Mouse (Mus musculus) megakaryocyte-erythroid progenitor cell, adult 5-6 weeks (primary cell): Measurements from ENCODE around the gene Cfd. TPM values are rescaled to one million over a fixed set of nuclear protein-coding genes. Genes with fewer than 3 reads are reported as not detected.

Experiments
- ATAC-seq: replicated peaks from 2 replicates; pipeline ENCODE4 v1.8.0; 2016; ENCODE audit warnings: mild to moderate bottlenecking, inconsistent platforms; ENCODE audit not compliant: severe bottlenecking, poor library complexity, low FRiP score, low TSS enrichment
- total RNA-seq, 2 experiments: library from RNA; stranded (forward) in 1 of 2; stranded (reverse) in 1 of 2; fragments of 200-1000, 215-1000 nt in 1 of 2; fragments of >200 nt in 1 of 2; fragmentation: Nextera tagmentation in 1 of 2; gene quantifications; 2 replicates each; pipeline ENCODE4 v1.2.3; 2014 to 2017

The Cfd gene
- total RNA-seq, 2 experiments from 2014 or later, result not detected

DNA sequence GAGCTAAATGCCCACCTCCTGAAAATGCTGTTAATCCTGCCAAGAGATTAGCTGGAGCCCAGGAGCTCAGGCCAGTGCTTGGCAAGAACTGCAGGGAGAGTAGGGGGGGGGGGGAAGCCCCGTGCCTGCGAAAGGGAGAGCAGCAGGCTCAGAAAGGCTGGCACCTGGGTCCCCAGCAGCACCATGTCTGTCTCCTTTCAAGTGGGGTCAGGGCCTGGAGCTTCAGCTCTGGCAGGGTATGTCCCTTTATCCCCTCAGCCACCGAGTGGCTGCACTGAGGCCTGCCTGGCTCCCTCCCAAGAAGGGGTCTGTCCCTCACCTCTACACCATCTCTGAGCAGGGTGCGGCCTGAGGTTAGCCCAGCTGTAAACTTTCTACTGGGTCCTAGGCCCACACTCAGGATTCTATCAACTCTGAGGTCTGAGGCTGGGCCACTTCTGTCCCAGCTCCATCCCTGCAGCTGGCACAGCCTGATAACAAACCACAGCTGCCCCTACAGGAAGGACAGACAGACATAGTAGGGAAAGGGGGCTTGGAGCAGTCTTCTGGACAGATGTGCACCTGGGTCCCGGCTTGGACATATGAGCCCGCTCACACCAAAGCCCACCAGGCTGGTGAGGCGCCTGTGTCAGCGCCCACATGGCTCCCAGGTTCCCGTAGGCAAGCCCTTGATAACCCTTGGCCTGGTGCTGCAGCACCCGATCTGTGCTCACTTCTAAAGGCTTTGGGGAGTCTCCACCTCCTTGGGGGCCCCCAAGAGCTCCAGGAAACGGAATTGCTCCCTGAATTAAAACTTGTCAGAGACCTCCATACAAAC lies 23.7 kb downstream of the Cfd start:
- peak; percentile 64 for ATAC-seq

DNA sequence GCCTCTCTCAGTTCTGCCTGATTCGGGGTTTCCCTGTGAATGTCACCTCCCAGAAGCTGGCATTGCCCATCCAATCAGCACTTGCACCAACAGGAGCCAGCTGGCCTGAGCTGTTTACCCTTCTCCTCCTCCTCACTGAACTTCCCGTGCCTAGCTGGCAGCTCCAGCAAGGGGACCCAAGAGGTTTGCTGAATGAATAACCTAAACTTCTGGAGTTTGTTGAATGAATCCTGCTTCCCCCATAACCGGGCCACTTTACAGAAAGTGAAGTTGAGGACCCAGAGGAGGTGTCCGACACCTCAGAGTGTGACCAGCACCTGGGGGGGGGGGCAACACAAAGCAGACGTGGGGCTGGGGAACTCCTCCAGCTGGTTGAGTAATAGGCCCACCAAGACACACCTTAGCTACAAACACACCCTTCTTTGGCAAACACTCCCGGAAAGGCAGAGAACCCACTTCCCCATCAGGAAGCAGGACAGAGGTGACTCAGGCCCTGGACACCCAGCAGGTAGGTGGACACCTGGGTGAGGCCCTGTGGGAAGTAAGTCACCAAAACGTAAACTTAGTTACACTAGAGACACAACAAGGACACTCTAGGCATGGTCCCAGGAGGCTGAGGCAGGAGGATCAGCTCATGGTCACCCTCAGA lies 24.4 kb downstream of the Cfd start:
- peak; percentile 9 for ATAC-seq

- ATAC-seq, result no peak
Measured at GRCm38 (mm10) chr10:79916081-79916480, 25.4 kb downstream of the Cfd start.

DNA sequence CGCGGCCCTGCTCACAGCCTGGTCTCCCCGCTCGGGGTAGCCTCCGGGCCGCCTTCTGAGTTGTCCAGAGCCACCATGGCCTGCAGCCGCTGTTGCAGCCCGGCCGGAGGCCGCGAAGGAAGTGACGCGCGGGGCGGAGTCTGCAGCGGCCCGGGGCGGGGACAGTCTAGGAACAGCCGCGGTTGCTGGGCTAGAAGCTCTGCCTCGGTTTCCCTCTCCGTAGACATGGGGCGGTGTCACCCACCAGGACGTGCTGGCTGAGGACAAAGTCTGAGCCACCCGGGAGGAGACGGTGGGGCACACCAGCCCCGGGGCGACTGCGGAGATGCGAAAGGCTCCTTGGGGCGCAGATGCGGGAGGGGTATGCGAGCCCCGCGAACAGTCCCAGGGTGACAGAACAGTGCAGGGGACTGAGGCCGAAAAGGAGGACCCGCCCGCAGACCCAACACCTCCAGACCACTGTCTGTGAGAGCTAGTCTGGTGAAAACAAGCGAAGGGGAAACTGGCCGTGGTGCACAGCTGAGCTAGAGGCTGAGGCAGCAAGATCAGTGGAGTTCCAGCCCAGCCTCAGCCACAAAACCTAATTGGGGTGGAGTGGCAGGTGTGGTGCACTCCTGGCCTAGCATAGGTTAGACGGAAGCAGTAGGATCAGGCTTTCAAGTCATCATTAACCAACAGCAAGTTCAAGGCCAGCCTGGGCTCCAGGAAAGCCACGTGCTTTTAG lies 26.3 kb downstream of the Cfd start, which contains the start of gene Kiss1r:
TSS of gene Kiss1r (plus strand) at position 164 of the 724 bp plus-strand sequence.
- ATAC-seq, result peak; percentile 50

DNA sequence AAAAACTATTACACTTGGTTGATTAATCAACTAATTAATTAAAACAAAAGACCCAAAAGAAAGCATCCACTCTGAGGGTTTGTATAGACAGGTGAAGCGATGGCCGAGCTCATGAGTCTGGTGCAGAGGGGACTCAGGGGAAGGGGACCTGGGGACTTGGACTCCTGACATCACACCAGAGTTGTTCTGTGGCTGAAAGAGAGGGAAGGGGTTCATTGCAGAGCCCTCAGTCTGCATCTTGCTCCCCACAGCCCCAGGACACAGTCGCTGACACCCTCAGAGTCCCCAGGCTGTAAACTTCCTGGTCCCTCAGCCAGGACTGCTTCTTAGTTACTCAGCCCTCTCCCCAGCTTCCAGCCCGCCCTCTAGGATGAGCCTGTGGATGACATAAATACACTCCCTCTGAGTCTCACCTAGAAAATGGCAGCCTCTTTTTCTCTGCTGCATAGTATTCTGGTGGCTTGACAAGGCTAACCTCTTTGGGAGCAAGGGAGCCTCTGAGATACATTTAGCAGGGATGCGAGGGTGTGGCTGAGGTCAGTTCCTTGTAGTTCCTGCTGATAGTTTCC lies 27.0 kb downstream of the Cfd start:
- no peak for ATAC-seq

GRCm38 (mm10) chr10:79918231-79919078 lies 27.8 kb downstream of the Cfd start:
- no peak for ATAC-seq

- ATAC-seq, result no peak
Measured at GRCm38 (mm10) chr10:79919251-79919849, 28.7 kb downstream of the Cfd start.

GRCm38 (mm10) chr10:79920056-79920890 lies 29.6 kb downstream of the Cfd start:
- no peak for ATAC-seq

GRCm38 (mm10) chr10:79920958-79921535 lies 30.4 kb downstream of the Cfd start, which contains the start of gene R3hdm4:
TSS of gene R3hdm4 (minus strand) at chr10:79921208.
- no peak for ATAC-seq

- no peak for ATAC-seq
Measured at GRCm38 (mm10) chr10:79921572-79921971, 30.9 kb downstream of the Cfd start.

DNA sequence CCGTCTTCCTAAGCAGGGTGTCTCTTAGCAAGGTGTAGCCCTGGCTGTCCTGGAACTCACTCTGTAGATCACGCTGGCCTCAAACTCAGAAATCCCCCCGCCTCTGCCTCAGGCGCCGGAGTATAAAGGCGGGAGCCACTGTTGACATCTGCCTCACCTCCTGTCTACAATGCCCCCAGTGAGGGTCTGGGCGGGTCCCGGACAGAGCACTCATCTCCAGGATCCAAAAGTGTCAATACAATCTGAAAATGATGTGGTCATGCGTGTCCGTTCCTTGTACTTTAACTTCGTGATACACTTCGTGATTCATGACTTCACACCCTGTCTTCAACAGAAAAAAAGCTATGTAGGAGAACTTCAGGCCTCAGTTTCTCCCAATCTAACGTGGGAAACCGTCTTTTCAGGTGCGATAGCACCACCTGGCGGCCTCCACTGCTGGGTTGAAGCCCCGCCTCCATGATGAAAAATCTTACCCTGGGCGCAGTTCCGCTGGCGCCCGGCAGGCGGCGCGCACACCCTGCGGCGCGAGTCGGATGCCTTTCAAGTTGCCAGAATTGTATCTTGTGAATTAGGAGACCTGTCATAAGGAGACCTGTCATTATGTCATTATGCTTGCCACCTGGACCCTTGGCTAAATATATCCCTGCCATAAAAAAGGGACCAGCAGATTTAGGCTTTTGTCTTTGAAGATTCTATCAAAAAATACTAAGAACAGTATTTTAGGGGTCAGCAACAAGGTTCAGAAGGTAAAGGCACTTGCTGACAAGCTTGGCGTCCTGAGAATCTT lies 34.5 kb downstream of the Cfd start:
- ATAC-seq, result peak; percentile 39; the same call in 1 of the 2 replicates

DNA sequence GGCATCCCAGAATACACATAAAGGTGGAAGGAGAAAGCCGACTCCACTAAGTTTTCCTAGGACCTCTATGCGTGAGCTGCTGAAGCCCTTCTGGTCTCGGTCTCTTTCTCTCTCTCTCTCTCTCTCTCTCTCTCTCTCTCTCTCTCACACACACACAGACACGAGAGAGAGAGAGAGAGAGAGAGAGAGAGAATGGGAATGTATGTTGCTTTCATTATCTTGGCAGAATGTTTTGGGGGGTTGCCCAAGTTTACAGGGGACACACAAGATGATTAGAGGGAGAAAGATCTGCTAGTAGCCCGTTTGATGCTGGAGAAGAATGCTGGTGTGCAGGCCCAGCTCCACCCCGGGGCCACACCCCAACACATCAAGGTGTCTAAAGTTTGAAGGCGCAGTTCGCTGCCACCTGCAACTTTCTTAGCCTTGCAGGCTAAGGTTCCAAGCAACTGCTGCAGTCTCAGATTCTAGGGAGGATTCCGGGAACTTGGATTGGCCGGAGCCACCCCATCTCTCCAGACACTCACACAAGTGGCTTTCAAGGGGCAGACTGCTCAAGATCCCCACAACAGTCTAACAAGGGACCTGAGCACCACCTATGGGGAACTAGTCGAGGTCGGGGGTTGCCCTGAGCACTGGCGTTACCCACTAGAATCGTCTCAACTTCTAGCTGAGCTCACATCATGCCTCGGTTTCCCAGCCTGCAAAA lies 35.3 kb downstream of the Cfd start:
- peak; percentile 3; the same call in 1 of the 2 replicates for ATAC-seq

- peak; percentile 70 for ATAC-seq
Measured at GRCm38 (mm10) chr10:79926491-79927323, 36.1 kb downstream of the Cfd start, which contains the start of gene Arid3a. TSS of gene Arid3a (plus strand) at chr10:79927043.

DNA sequence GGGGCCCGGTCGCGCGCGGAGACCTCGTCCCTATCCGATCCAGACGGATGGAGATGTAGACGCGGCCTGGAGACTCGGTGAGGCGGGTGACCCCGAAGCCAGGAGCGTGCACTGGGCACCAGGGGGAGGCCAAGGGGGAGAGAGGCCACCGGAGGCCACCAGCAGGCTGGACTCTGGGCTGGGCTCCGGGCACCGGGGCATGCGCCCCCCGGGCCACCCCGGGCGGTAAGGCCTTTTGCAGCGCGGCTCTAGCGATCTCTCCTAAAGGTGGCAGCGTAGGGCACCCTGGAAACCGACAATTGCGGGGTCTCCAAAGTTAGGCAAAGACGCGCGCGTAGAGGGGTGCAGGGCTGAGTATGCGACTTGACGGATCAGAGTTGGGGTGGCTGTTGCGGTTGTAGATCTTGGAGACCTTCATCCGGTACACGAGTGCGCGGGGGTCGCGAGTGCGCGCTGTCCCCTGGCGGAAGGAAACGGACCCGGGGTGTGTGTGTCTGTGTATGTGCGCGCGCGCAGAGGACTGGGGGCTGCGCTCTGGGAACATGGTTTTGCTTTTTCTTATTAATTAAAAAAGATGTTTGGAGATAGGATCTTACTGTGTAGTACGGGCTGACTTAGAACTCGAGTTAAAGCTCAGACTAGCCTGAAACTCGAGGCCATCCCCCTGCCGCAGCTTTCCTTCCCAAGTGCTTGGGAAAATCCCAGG lies 36.8 kb downstream of the Cfd start:
- ATAC-seq, result 0 out of 2 replicates have a peak, but pooled peaks have one; percentile 1
